Mouse (Mus musculus) midbrain, embryonic 11.5 days (tissue): ENCODE data around the gene Lin37. TPM values are rescaled to one million over a fixed set of nuclear protein-coding genes. Genes with fewer than 3 reads are reported as not detected.
A peak's percentile ranks its signal among the peaks of the same experiment; 100 is the strongest.

ENCODE experiments used
- ATAC-seq: fragments of 200-750 bp; cut with Nextera tagmentation; 2 replicates; pipeline ENCODE4 v1.8.0; 2017; ENCODE audit warnings: moderate TSS enrichment, moderate library complexity; ENCODE audit not compliant: low FRiP score
- DNase-seq: peaks from one replicate; pipeline ENCODE4 v3.0.0; 2015; ENCODE audit warnings: low spot score; ENCODE audit errors: missing footprints
- H3K27ac ChIP-seq: fragments of 300-500 bp; sonication (generic); 2 replicates; pipeline ENCODE4 v1.5.1; 2014; ENCODE audit warnings: low read depth, low read length
- H3K27me3 ChIP-seq: fragments of 300-500 bp; sonication (generic); 2 replicates; pipeline ENCODE4 v1.6.1; 2014; ENCODE audit warnings: mild to moderate bottlenecking, low read length, moderate library complexity, mixed read lengths; ENCODE audit not compliant: control insufficient read depth, insufficient read depth
- H3K36me3 ChIP-seq: fragments of 300-500 bp; sonication (generic); 2 replicates; pipeline ENCODE4 v1.6.1; 2014; ENCODE audit warnings: mild to moderate bottlenecking, low read length, moderate library complexity, mixed read lengths; ENCODE audit not compliant: control insufficient read depth, insufficient read depth
- H3K4me1 ChIP-seq: fragments of 300-500 bp; sonication (generic); 2 replicates; pipeline ENCODE4 v1.6.1; 2014; ENCODE audit warnings: low read length; ENCODE audit not compliant: control insufficient read depth, insufficient read depth
- H3K4me2 ChIP-seq: fragments of 300-500 bp; sonication (generic); 2 replicates; pipeline ENCODE4 v1.6.1; 2014; ENCODE audit warnings: mild to moderate bottlenecking, moderate library complexity
- H3K4me3 ChIP-seq: fragments of 300-500 bp; sonication (generic); 2 replicates; pipeline ENCODE4 v1.5.1; 2014; ENCODE audit warnings: low read depth, low read length
- H3K9ac ChIP-seq: fragments of 300-500 bp; sonication (generic); 2 replicates; pipeline ENCODE4 v1.6.1; 2014; ENCODE audit warnings: low read length
- H3K9me3 ChIP-seq: fragments of 300-500 bp; sonication (generic); 2 replicates; pipeline ENCODE4 v1.6.1; 2016; ENCODE audit warnings: low read length; ENCODE audit not compliant: control insufficient read depth
- WGBS: fragments of 180-500 bp; shearing (Covaris S2); extraction: QIAGEN DNeasy Blood & Tissue Kit; methylation state at CpG from one replicate; pipeline ENCODE4 v1.1.7; 2014; 5-methylcytosine and 5-hydroxymethylcytosine counted together
- polyA plus RNA-seq: library from polyadenylated mRNA; unstranded; fragments of >200 nt; fragmentation: Nextera tagmentation; extraction: Ambion mirVana; gene quantifications from 2 replicates; pipeline ENCODE4 v1.2.1, GENCODE M21; 2014

The Lin37 gene
- polyA plus RNA-seq, 1 experiment from 2014 or later, result 48.7 TPM

DNA sequence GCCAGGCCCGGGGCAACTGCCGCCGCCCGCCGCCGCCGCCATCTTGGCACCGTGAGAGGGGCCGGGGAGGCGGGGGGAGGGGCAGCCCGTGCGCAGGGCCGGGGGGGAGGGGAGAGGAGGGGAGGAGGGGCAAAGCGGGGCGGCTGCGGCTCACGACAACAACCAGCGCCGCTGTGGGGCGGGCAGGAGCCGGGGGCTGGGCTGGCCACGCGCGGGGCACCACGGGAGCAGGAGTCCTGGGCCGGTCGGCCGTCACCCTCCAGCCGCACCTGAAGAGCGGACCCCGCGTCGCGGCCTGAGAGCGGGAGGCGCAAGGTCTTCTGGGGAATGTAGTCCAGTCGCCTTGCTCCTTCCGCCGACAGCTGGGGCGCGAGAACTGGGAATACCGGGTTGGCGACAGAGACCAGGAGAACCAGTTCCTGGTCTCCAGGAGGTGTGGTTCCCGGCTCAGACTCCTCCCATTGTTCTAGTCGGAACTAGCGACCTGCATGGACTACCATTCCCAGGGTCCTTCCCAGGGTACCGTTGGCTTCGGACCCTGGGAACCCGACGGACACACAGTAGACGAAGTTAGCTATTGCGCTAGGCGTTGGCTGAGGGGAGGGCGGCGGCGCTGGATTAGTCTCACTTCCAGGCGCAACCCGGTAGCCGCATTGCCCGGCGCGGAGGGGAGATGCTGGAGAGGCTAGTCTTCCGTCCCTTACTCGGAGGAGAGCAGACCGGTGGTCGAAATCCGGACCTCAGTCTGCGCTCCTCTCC is 29.2 kb upstream of the Lin37 start, which contains the start of gene Kmt2b:
TSS of gene Kmt2b (minus strand) at position 51 of the 759 bp plus-strand sequence.
- peak within 1 kb of the TSS; percentile 86 for H3K4me2 ChIP-seq
- H3K27me3 ChIP-seq, result no peaks in the 10 kb centered on the region
- peaks cover 17% of the 10 kb centered on the region for H3K4me1 ChIP-seq
- H3K4me3 ChIP-seq, result peak within 1 kb of the TSS; percentile 96
- no peaks in the 10 kb centered on the region for H3K9me3 ChIP-seq
- H3K27ac ChIP-seq, result peak within 1 kb of the TSS; percentile 81
- DNase-seq (peak; percentile 99), ATAC-seq (peak; percentile 97)
- peaks cover 15% of the 10 kb centered on the region; the same call in 1 of the 2 replicates for H3K36me3 ChIP-seq
- under 1% methylated on average over 54 of the region's 68 CpGs for WGBS
- H3K9ac ChIP-seq, result peak within 1 kb of the TSS; percentile 97

DNA sequence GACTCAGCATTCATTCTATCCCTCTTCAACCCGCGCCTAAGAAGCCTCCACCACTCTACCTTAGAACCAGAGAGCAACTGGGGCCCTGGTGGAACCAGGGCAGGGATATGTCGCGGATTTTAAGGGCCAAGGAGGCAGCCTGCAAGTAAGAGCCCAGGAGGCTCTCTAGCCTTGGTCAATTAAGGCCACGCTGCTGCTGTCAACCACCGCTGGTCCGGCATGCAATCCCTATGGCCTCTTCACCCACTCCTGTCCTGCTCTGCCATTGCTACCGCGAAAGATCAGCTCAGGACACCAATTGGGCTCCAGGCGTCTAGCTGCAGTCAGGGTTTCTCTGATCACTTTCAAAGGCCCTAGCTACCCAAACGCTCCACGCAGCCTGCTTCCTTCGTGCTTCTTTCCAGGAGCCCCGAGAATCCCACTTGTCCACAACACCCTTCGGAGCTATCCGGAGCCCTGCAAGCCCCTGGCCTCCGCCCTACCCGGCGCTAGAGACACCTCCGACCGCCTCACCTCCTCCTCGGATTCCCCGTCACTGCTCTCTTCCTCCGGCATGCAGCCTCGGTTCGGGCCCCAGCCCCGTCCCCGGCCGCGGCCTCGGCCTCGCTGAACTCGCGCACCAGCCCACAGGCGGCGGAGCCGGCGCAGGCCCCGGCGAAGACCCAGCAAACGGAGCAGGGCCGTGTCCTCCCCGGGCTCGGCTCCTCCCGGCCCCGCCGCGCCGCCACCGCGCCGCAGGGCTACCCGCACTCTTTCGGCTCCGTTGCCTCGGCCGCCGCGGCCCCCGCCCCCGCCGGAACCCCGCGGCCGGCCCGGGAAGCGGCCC is 28.4 kb upstream of the Lin37 start:
- under 1% methylated on average over 55 of the region's 67 CpGs for WGBS

DNA sequence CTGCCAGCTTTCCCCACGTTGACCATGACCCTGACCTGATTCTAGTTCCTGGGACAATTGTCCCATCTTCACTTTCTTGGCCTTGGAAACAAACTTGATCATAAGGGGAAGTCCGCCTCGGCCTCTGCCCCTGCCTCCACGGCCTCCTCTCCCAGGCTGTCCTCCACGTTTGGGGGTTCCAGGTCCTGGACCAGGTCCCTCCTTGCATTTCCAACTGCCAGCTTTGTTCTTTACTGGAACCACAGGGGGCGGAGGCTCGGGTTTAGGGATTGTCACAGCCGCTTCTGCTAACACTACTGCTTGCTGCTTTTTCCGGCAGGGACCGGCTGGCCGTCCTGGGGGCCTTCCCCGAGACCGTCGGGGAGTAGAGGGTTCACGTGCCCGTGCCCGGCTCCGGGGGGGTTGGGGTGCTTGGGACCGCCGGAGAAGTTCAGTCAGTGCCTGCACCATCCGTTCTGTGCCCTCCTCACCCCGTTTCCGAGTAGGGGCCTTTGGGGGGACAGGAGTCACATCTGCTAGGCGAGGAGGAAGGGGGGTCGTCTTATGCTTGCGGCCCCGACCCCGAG is 26.9 kb upstream of the Lin37 start:
- Histone ChIP-seq H3K36me3 (peaks cover 24% of the 10 kb centered on the region), H3K4me1 (peaks cover 17% of the 10 kb centered on the region), H3K9me3 (no peaks in the 10 kb centered on the region), H3K4me3 (no peak overlapping the region), H3K9ac (peak overlapping the region; percentile 97; the same call in 1 of the 2 replicates), H3K27me3 (no peaks in the 10 kb centered on the region), H3K4me2 (peak overlapping the region; percentile 86), H3K27ac (no peak overlapping the region)
- ATAC-seq, result no peak
- WGBS, result 89% methylated on average over 28 of the region's 28 CpGs
- peak; percentile 67 for DNase-seq

More for the DNA sequence above, 28.4 kb upstream of the Lin37 start:
- Histone ChIP-seq H3K27me3 (no peaks in the 10 kb centered on the region), H3K36me3 (peaks cover 19% of the 10 kb centered on the region; the same call in 1 of the 2 replicates), H3K4me2 (peak overlapping the region; percentile 86), H3K27ac (peak overlapping the region; percentile 80), H3K9ac (peak overlapping the region; percentile 97), H3K9me3 (no peaks in the 10 kb centered on the region), H3K4me3 (peak overlapping the region; percentile 96), H3K4me1 (peaks cover 17% of the 10 kb centered on the region)
- peak; percentile 59 for ATAC-seq
- peak; percentile 95 for DNase-seq

DNA sequence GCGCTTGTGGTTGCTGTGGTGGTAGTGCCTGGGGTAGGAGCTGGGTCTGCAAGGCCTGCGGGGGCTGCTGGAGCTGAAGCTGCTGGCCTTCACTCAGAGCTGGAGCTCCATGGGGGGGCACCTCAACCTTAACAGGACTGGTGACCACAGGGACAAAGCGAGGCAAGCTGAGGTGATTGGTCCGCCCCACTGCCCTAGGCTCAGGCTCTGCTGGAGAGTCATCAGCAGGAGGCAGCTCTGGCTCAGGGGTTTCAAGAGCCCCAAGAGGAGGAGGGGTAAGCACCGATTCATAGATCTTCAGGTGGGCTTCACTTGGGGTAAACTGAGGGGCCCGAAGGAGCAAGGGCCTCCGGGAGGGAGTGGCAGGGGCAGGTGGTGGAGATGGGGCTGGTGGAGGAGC is 25.5 kb upstream of the Lin37 start:
- no peaks in the 10 kb centered on the region for H3K9me3 ChIP-seq
- H3K36me3 ChIP-seq, result peaks cover 32% of the 10 kb centered on the region
- peaks cover 17% of the 10 kb centered on the region for H3K4me1 ChIP-seq
- no peak overlapping the region for H3K4me3 ChIP-seq
- DNase-seq (peak; percentile 21), ATAC-seq (no peak)
- H3K27ac ChIP-seq, result no peak overlapping the region
- WGBS, result 94% methylated on average over 7 of the region's 7 CpGs
- H3K27me3 ChIP-seq, result no peaks in the 10 kb centered on the region
- no peak overlapping the region for H3K9ac ChIP-seq
- H3K4me2 ChIP-seq, result no peak overlapping the region

DNA sequence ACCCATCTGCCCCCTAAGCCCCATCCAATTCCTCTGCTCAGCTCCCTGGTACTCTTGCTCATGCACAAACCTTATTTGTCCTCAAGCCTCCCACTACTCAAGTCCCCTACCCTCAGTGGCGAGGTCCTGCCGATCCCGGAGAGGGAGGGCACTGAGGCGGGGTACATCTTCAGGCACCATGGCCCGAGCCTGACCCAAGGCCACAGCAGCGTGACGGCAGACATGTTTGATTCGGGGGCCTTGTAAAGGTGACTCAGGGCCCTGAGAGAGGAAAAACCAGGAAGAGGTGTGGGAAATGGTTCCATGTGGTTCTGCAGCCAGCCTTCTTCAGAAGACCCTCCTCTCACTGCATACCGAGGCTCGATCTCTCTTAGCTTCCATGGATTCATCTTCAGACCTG is 24.7 kb upstream of the Lin37 start:
- no peak overlapping the region for H3K9ac ChIP-seq
- peaks cover 12% of the 10 kb centered on the region for H3K4me1 ChIP-seq
- 93% methylated on average over 10 of the region's 10 CpGs for WGBS
- no peaks in the 10 kb centered on the region for H3K27me3 ChIP-seq
- H3K4me3 ChIP-seq, result no peak overlapping the region
- no peaks in the 10 kb centered on the region for H3K9me3 ChIP-seq
- DNase-seq (peak; percentile 69), ATAC-seq (no peak)
- H3K27ac ChIP-seq, result no peak overlapping the region
- no peak overlapping the region for H3K4me2 ChIP-seq
- H3K36me3 ChIP-seq, result peaks cover 37% of the 10 kb centered on the region

DNA sequence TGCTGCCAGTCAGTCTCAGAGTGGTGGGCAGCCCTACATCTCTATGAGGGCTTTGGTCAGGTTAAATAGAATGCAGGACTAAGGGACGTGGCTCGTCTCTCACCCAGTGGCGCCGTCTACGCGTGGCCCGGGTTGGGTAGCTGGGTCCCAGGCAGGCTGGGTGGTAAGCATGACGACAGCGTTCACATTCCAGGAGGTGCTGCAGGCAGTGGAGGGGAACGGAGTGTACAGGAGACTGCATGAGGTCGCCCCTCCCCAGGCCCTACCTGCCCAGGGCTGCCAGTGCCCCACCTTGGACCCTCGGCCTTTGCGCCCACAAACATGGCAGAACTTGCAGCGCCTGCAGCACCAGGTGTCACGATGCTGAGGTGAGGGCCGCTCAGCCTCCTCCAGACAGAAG is 21.9 kb upstream of the Lin37 start:
- Histone ChIP-seq H3K4me1 (no peaks in the 10 kb centered on the region), H3K4me2 (no peak overlapping the region), H3K9me3 (no peaks in the 10 kb centered on the region), H3K27me3 (no peaks in the 10 kb centered on the region), H3K9ac (no peak overlapping the region), H3K27ac (no peak overlapping the region), H3K36me3 (peaks cover 58% of the 10 kb centered on the region), H3K4me3 (no peak overlapping the region)
- peak; percentile 10 for DNase-seq
- no peak for ATAC-seq
- 97% methylated on average over 16 of the region's 16 CpGs for WGBS

DNA sequence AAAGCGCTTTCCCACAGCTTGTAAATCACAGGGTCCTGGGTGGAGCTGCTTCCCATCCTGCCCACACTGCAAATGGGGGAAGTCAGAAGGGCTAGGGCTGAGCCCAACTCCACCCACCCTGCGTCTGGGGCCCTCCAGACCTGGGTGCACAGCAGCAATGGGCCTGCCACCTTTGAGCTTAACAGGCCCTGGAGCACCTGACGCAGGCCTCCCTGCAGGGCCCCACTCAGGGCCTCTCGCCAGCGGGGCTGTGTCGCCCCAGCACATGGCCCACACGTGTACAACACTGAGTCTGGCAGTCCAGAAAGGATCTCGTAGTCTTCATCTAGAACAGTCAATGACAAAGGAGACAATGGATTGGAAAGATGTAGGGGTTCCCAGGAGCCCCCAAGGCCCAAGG is 20.3 kb upstream of the Lin37 start:
- Histone ChIP-seq H3K4me1 (no peaks in the 10 kb centered on the region), H3K4me2 (no peak overlapping the region), H3K9me3 (no peaks in the 10 kb centered on the region), H3K27ac (no peak overlapping the region), H3K36me3 (peaks cover 58% of the 10 kb centered on the region), H3K4me3 (no peak overlapping the region), H3K9ac (no peak overlapping the region), H3K27me3 (no peaks in the 10 kb centered on the region)
- 95% methylated on average over 8 of the region's 8 CpGs for WGBS
- peak; percentile 51 for DNase-seq
- ATAC-seq, result no peak

DNA sequence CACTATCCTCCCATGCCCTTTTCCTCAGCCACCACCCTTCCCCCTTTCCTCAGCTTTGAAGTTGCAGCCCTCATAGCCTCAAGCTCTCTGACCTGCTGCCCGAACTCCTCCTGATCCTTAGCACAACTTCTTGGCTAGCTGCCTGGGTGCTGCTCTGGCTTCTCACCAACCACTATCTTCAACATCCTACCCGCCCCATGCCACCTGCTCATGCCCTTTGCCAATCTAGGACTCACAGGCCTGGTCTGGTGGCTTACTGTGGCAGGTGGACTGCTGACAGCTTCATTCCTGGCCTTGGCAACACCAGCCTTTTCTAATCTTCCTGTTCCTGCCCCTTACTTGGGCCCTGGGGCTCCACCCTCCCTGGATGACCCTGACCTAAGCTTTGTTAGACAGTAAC is 13.3 kb upstream of the Lin37 start:
- no peaks in the 10 kb centered on the region for H3K27me3 ChIP-seq
- no peak overlapping the region for H3K4me3 ChIP-seq
- H3K36me3 ChIP-seq, result peaks cover 69% of the 10 kb centered on the region
- no peak overlapping the region for H3K9ac ChIP-seq
- no peaks in the 10 kb centered on the region for H3K9me3 ChIP-seq
- ATAC-seq, result no peak
- no peak for DNase-seq
- H3K4me2 ChIP-seq, result no peak overlapping the region
- no peaks in the 10 kb centered on the region for H3K4me1 ChIP-seq
- WGBS, result 87% methylated on average over 2 of the region's 2 CpGs
- H3K27ac ChIP-seq, result no peak overlapping the region

DNA sequence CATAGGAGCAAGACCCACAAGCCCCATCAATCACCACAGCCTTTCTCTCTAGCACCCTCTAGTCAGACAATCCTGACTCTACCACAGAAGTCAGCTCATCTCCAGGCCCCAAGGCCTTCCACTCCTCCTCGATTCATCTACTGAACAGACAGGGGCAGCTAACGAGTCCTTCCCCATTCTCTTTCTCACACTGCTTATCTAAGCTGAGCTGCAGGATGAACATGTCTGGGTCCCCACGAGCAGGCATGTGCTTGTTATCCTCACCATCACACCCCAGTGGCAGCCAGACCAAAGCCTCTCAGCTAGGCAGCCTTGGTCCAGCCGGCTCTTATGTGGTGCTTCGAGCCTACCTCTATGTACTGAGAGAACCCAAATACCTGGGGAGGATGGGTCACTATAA is 12.8 kb upstream of the Lin37 start:
- Histone ChIP-seq H3K9ac (no peak overlapping the region), H3K4me2 (no peak overlapping the region), H3K4me3 (no peak overlapping the region), H3K36me3 (peaks cover 67% of the 10 kb centered on the region), H3K27ac (no peak overlapping the region), H3K27me3 (no peaks in the 10 kb centered on the region), H3K4me1 (no peaks in the 10 kb centered on the region), H3K9me3 (no peaks in the 10 kb centered on the region)
- DNase-seq, result no peak
- ATAC-seq, result no peak
- 87% methylated on average over 5 of the region's 5 CpGs for WGBS
